ENCODE assay signal across 8 mouse cellular contexts in genomic region chr11:72796773-72797338, GRCm38 (mm10). TPM values are rescaled to one million over a fixed set of nuclear protein-coding genes. Genes with fewer than 3 reads are reported as not detected.
DNase-seq lines count a peak whose midpoint lies in the region; ATAC-seq and TF ChIP-seq lines count a peak whose summit lies in the region.

No protein-coding gene starts in this region.

- 13% methylated on average over 10 of the region's 10 CpGs for WGBS in kidney, embryonic 16.5 days
- WGBS in hindbrain, embryonic 15.5 days, result 19% methylated on average over 10 of the region's 10 CpGs
- 18% methylated on average over 10 of the region's 10 CpGs for WGBS in midbrain, postnatal 0 days

- no peaks in the 10 kb centered on the region for H3K9me3 ChIP-seq in kidney, embryonic 16.5 days (ENCODE audit: low read length)
- H3K9me3 ChIP-seq in hindbrain, embryonic 15.5 days, result no peaks in the 10 kb centered on the region
- H3K9me3 ChIP-seq in midbrain, postnatal 0 days (ENCODE audit: low read length), result no peaks in the 10 kb centered on the region

- no peak; the same call in 1 of the 2 replicates for ATAC-seq in kidney, embryonic 16.5 days (ENCODE audit: low FRiP score, low TSS enrichment)
- no peak for ATAC-seq in hindbrain, embryonic 15.5 days (ENCODE audit: low FRiP score, low read depth)
- ATAC-seq in midbrain, postnatal 0 days (ENCODE audit: low FRiP score), result no peak
- no peak for ATAC-seq in inflammation-experienced regulatory T-cells, adult 6 months

- peaks cover 15% of the 10 kb centered on the region for H3K4me1 ChIP-seq in kidney, embryonic 16.5 days (ENCODE audit: insufficient read depth, low read length)
- peaks cover 6% of the 10 kb centered on the region; the same call in 1 of the 2 replicates for H3K4me1 ChIP-seq in brown adipose tissue, adult 24 weeks (ENCODE audit: control insufficient read depth, insufficient read depth, insufficient read length, low read length)
- H3K4me1 ChIP-seq in hindbrain, embryonic 15.5 days (replicated peaks), result peaks cover 33% of the 10 kb centered on the region
- H3K4me1 ChIP-seq in midbrain, postnatal 0 days (ENCODE audit: insufficient read depth, low read length), result no peaks in the 10 kb centered on the region

- H3K4me3 ChIP-seq in kidney, embryonic 16.5 days (ENCODE audit: low read length), result peak overlapping the region; percentile 99
- peak overlapping the region; percentile 90 for H3K4me3 ChIP-seq in brown adipose tissue, adult 24 weeks (ENCODE audit: insufficient read depth, low read depth, low read length)
- peak overlapping the region; percentile 78 for H3K4me3 ChIP-seq in hindbrain, embryonic 15.5 days
- peak overlapping the region; percentile 99 for H3K4me3 ChIP-seq in midbrain, postnatal 0 days (ENCODE audit: low read depth, low read length)

- no peaks in the 10 kb centered on the region for H3K27me3 ChIP-seq in kidney, embryonic 16.5 days (ENCODE audit: insufficient read depth, low read length)
- H3K27me3 ChIP-seq in hindbrain, embryonic 15.5 days, result no peaks in the 10 kb centered on the region
- no peaks in the 10 kb centered on the region for H3K27me3 ChIP-seq in midbrain, postnatal 0 days (ENCODE audit: insufficient read depth, low read length)

- H3K9ac ChIP-seq in kidney, embryonic 16.5 days (replicated peaks; ENCODE audit: low read length), result peak overlapping the region; percentile 86
- H3K9ac ChIP-seq in hindbrain, embryonic 15.5 days, result peak overlapping the region; percentile 83
- peak overlapping the region; percentile 95 for H3K9ac ChIP-seq in midbrain, postnatal 0 days (replicated peaks; ENCODE audit: low read length, poor library complexity, severe bottlenecking)

- no peak for DNase-seq in kidney, postnatal 25 days
- no peak for DNase-seq in midbrain, postnatal 0 days (ENCODE audit: low spot score)
- no peak for DNase-seq in spleen, postnatal 4 days (ENCODE audit: low spot score in 2 of 2)
- no peak for DNase-seq in layer of hippocampus, postnatal 36 days

- H3K4me2 ChIP-seq in kidney, embryonic 16.5 days (replicated peaks; ENCODE audit: low read depth, low read length), result peak overlapping the region; percentile 89
- peak overlapping the region; percentile 88 for H3K4me2 ChIP-seq in hindbrain, embryonic 15.5 days
- H3K4me2 ChIP-seq in midbrain, postnatal 0 days (ENCODE audit: low read depth, low read length, poor library complexity, severe bottlenecking), result peak overlapping the region; percentile 79

- no peak overlapping the region for H3K27ac ChIP-seq in kidney, embryonic 16.5 days (ENCODE audit: low read length)
- H3K27ac ChIP-seq in brown adipose tissue, adult 24 weeks (replicated peaks; ENCODE audit: low read depth, low read length), result no peak overlapping the region
- no peak overlapping the region for H3K27ac ChIP-seq in hindbrain, embryonic 15.5 days (replicated peaks)
- H3K27ac ChIP-seq in midbrain, postnatal 0 days (ENCODE audit: low read depth, low read length), result peak overlapping the region; percentile 94; the same call in 1 of the 2 replicates

- H3K36me3 ChIP-seq in kidney, embryonic 16.5 days (ENCODE audit: insufficient read depth, low read length), result no peaks in the 10 kb centered on the region
- H3K36me3 ChIP-seq in hindbrain, embryonic 15.5 days, result no peaks in the 10 kb centered on the region
- peaks cover 3% of the 10 kb centered on the region; the same call in 1 of the 2 replicates for H3K36me3 ChIP-seq in midbrain, postnatal 0 days (ENCODE audit: insufficient read depth, low read length)

- no peak for TF ChIP-seq CTCF in midbrain, postnatal 0 days (IDR thresholded peaks at IDR 0.05)

RNA-seq across cellular contexts. Expression of gene Zzef1, which starts 0.8 kb away (rescaled TPM):
- polyA plus RNA-seq in kidney, embryonic 16.5 days (2015; fragmentation: Nextera tagmentation; extraction: Ambion mirVana), result 8.8 and 9.5 TPM in 2 replicates
- polyA plus RNA-seq in brown adipose tissue, adult 24 weeks (2012; ENCODE audit: insufficient read depth, insufficient read length, missing spikeins), result 7.5 and 8.8 TPM in 2 replicates
- polyA plus RNA-seq in hindbrain, embryonic 15.5 days (2015; fragmentation: Nextera tagmentation; extraction: Ambion mirVana), result 14.0 and 14.3 TPM in 2 replicates
- total RNA-seq in midbrain, postnatal 0 days (2014; rRNA removed), result 39.7 and 41.8 TPM in 2 replicates
- 9.1 and 10.0 TPM in 2 replicates for polyA plus RNA-seq in midbrain, postnatal 0 days (2015; fragmentation: Nextera tagmentation; extraction: Ambion mirVana)
- 10 to 100 TPM; 42.1 to 51.0 TPM for total RNA-seq in layer of hippocampus, postnatal 36 days (2021)
- 10 to 100 TPM; 19.0 to 31.5 (median 26.8) TPM for polyA plus RNA-seq in inflammation-experienced regulatory T-cells, adult 6 months (2017; shearing (Covaris generic))

RNA-seq across cellular contexts. Expression of gene Cyb5d2, which starts 0.9 kb away (rescaled TPM):
- polyA plus RNA-seq in kidney, embryonic 16.5 days (2015; fragmentation: Nextera tagmentation; extraction: Ambion mirVana), result 6.7 and 7.5 TPM in 2 replicates
- polyA plus RNA-seq in brown adipose tissue, adult 24 weeks (2012; ENCODE audit: insufficient read depth, insufficient read length, missing spikeins), result 17.2 and 18.7 TPM in 2 replicates
- 8.5 and 9.0 TPM in 2 replicates for polyA plus RNA-seq in hindbrain, embryonic 15.5 days (2015; fragmentation: Nextera tagmentation; extraction: Ambion mirVana)
- total RNA-seq in midbrain, postnatal 0 days (2014; rRNA removed), result 9.6 and 9.9 TPM in 2 replicates
- polyA plus RNA-seq in midbrain, postnatal 0 days (2015; fragmentation: Nextera tagmentation; extraction: Ambion mirVana), result 6.8 and 8.1 TPM in 2 replicates
- 10 to 100 TPM; 18.6 to 22.8 TPM for total RNA-seq in layer of hippocampus, postnatal 36 days (2021)
- polyA plus RNA-seq in inflammation-experienced regulatory T-cells, adult 6 months (2017; shearing (Covaris generic)), result 1 to 10 TPM; 6.1 to 9.3 (median 9.2) TPM
